Mouse (Mus musculus): ENCODE results near the gene Mrap2. TPM values are rescaled to one million over a fixed set of nuclear protein-coding genes. Genes with fewer than 3 reads are reported as not detected.

The Mrap2 gene
- polyA plus RNA-seq (2017; shearing (Covaris generic)), result not detected

DNA sequence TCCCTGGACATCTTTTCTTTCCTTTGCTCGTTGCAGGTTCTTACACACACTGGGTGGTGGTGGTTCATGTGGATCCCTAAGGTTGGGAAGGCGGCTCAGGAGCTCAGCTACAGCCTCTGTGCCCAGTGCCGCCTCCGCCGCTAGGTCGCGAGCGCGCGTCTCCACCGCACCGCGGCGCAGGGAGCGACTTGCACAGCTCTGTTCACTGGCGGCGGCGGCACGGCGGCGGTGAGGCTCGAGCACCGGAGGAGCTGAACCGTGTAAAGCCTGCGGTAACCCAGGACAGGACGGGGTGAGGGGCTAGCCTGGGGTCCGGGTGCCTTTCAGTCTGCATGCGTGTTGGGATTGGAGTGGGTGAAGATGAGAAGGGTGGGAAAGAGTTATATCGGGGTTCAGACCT, at the start of gene Mrap2:
Mrap2 (plus strand) TSS at position 201 of the 400 bp plus-strand sequence.

Other genes with a start within 250 kb of the Mrap2 start
- gene Ripply2, start 128.8 kb upstream of the Mrap2 start, polyA plus RNA-seq (2017; shearing (Covaris generic)), result not detected
- gene Cyb5r4, start 122.3 kb upstream of the Mrap2 start, polyA plus RNA-seq (2017; shearing (Covaris generic)), result 30.3 TPM
- 12.6 TPM for gene Cep162, start 111.2 kb downstream of the Mrap2 start, polyA plus RNA-seq (2017; shearing (Covaris generic))